Mouse (Mus musculus) liver, embryonic 15.5 days (tissue): ENCODE measurements at regions not wholly inside any gene's neighbourhood (a gene's known extent, or its start where the extent isn't known, plus 50 kb on each side); places are given as distances from the start of the nearest gene placed in this dataset.
A peak's percentile ranks its signal among the peaks of the same experiment; 100 is the strongest.

Experiments used
- ATAC-seq: fragments of 200-750 bp; cut with Nextera tagmentation; 2 replicates; pipeline ENCODE4 v1.8.0; 2017; ENCODE audit warnings: moderate number of reproducible peaks, mild to moderate bottlenecking, moderate library complexity; ENCODE audit not compliant: insufficient read depth
- H3K27ac ChIP-seq: fragments of 300-500 bp; sonication (generic); replicated peaks from 2 replicates; pipeline ENCODE4 v1.5.1; 2015; ENCODE audit warnings: mild to moderate bottlenecking, inconsistent platforms
- H3K27me3 ChIP-seq: fragments of 300-500 bp; sonication (generic); 2 replicates; pipeline ENCODE4 v1.6.1; 2015; ENCODE audit warnings: mild to moderate bottlenecking, inconsistent platforms
- H3K36me3 ChIP-seq: fragments of 300-500 bp; sonication (generic); replicated peaks from 2 replicates; pipeline ENCODE4 v1.6.1; 2015; ENCODE audit warnings: moderate library complexity, mild to moderate bottlenecking, inconsistent platforms
- H3K4me1 ChIP-seq: fragments of 300-500 bp; sonication (generic); replicated peaks from 2 replicates; pipeline ENCODE4 v1.6.1; 2015; ENCODE audit warnings: inconsistent platforms
- H3K4me2 ChIP-seq: fragments of 300-500 bp; sonication (generic); 2 replicates; pipeline ENCODE4 v1.6.1; 2015; ENCODE audit warnings: moderate library complexity, mild to moderate bottlenecking, inconsistent platforms
- H3K4me3 ChIP-seq: fragments of 300-500 bp; sonication (generic); replicated peaks from 2 replicates; pipeline ENCODE4 v1.5.1; 2015; ENCODE audit warnings: mild to moderate bottlenecking, inconsistent platforms
- H3K9ac ChIP-seq: fragments of 300-500 bp; sonication (generic); 2 replicates; pipeline ENCODE4 v1.6.1; 2015; ENCODE audit warnings: moderate library complexity, mild to moderate bottlenecking, inconsistent platforms
- H3K9me3 ChIP-seq: fragments of 300-500 bp; sonication (generic); replicated peaks from 2 replicates; pipeline ENCODE4 v1.6.1; 2016; ENCODE audit warnings: inconsistent platforms
- WGBS: fragments of 180-500 bp; shearing (Covaris S2); methylation state at CpG from one replicate; pipeline ENCODE4 v1.1.7; 2015; ENCODE audit warnings: mixed read lengths; ENCODE audit not compliant: insufficient replicate concordance; 5-methylcytosine and 5-hydroxymethylcytosine counted together

GRCm38 (mm10) chr13:63627184-63627893 lies 53.9 kb upstream of the Ptch1 start:
- no peak overlapping the region for H3K27ac ChIP-seq
- 56% methylated on average over 20 of the region's 20 CpGs for WGBS
- no peaks in the 10 kb centered on the region for H3K36me3 ChIP-seq
- no peak for ATAC-seq
- no peak overlapping the region for H3K4me2 ChIP-seq
- H3K9ac ChIP-seq: no peak overlapping the region
- H3K9me3 ChIP-seq: no peaks in the 10 kb centered on the region
- H3K4me3 ChIP-seq: no peak overlapping the region
- no peaks in the 10 kb centered on the region for H3K4me1 ChIP-seq
- no peaks in the 10 kb centered on the region for H3K27me3 ChIP-seq

GRCm38 (mm10) chr13:63627894-63628287 lies 54.5 kb upstream of the Ptch1 start:
- 81% methylated on average over 4 of the region's 4 CpGs for WGBS
- Histone ChIP-seq H3K4me3 (no peak overlapping the region), H3K9ac (no peak overlapping the region), H3K27ac (no peak overlapping the region), H3K27me3 (no peaks in the 10 kb centered on the region), H3K4me2 (no peak overlapping the region), H3K36me3 (no peaks in the 10 kb centered on the region), H3K4me1 (no peaks in the 10 kb centered on the region), H3K9me3 (no peaks in the 10 kb centered on the region)
- ATAC-seq: no peak

GRCm38 (mm10) chr13:63631771-63632347 lies 58.5 kb upstream of the Ptch1 start:
- 52% methylated on average over 5 of the region's 5 CpGs for WGBS
- Histone ChIP-seq H3K4me3 (no peak overlapping the region), H3K9me3 (no peaks in the 10 kb centered on the region), H3K27me3 (no peaks in the 10 kb centered on the region), H3K36me3 (no peaks in the 10 kb centered on the region), H3K4me2 (no peak overlapping the region), H3K4me1 (no peaks in the 10 kb centered on the region), H3K9ac (no peak overlapping the region), H3K27ac (no peak overlapping the region)
- ATAC-seq: no peak

GRCm38 (mm10) chr13:63634294-63634693 lies 60.9 kb upstream of the Ptch1 start:
- no peak overlapping the region for H3K27ac ChIP-seq
- no peaks in the 10 kb centered on the region for H3K36me3 ChIP-seq
- 66% methylated on average over 2 of the region's 2 CpGs for WGBS
- no peaks in the 10 kb centered on the region for H3K4me1 ChIP-seq
- H3K9ac ChIP-seq: no peak overlapping the region
- H3K27me3 ChIP-seq: no peaks in the 10 kb centered on the region
- no peak for ATAC-seq
- no peaks in the 10 kb centered on the region for H3K9me3 ChIP-seq
- H3K4me3 ChIP-seq: no peak overlapping the region
- no peak overlapping the region for H3K4me2 ChIP-seq

- Histone ChIP-seq H3K4me3 (no peak overlapping the region), H3K27ac (no peak overlapping the region), H3K9ac (no peak overlapping the region), H3K27me3 (no peaks in the 10 kb centered on the region), H3K36me3 (no peaks in the 10 kb centered on the region), H3K9me3 (no peaks in the 10 kb centered on the region), H3K4me2 (no peak overlapping the region), H3K4me1 (no peaks in the 10 kb centered on the region)
- WGBS: 47% methylated on average over 12 of the region's 12 CpGs
- no peak for ATAC-seq
These were observed 68.3 kb upstream of the Ptch1 start for GRCm38 (mm10) chr13:63641649-63642226.

GRCm38 (mm10) chr13:63642617-63643016 lies 69.2 kb upstream of the Ptch1 start:
- peak; percentile 42; the same call in 1 of the 2 replicates for ATAC-seq
- WGBS: 17% methylated on average over 5 of the region's 5 CpGs

GRCm38 (mm10) chr13:63643394-63643793 lies 70.0 kb upstream of the Ptch1 start:
- Histone ChIP-seq H3K4me1 (no peaks in the 10 kb centered on the region), H3K4me2 (no peak overlapping the region), H3K4me3 (no peak overlapping the region), H3K27me3 (no peaks in the 10 kb centered on the region), H3K9me3 (no peaks in the 10 kb centered on the region), H3K36me3 (no peaks in the 10 kb centered on the region), H3K27ac (no peak overlapping the region), H3K9ac (no peak overlapping the region)
- no peak for ATAC-seq
- 31% methylated on average over 2 of the region's 2 CpGs for WGBS

More at GRCm38 (mm10) chr13:63642617-63643016, 69.2 kb upstream of the Ptch1 start:
- H3K36me3 ChIP-seq: no peaks in the 10 kb centered on the region
- H3K4me2 ChIP-seq: no peak overlapping the region
- no peaks in the 10 kb centered on the region for H3K4me1 ChIP-seq
- H3K27me3 ChIP-seq: no peaks in the 10 kb centered on the region
- no peak overlapping the region for H3K9ac ChIP-seq
- no peak overlapping the region for H3K27ac ChIP-seq
- no peaks in the 10 kb centered on the region for H3K9me3 ChIP-seq
- no peak overlapping the region for H3K4me3 ChIP-seq

GRCm38 (mm10) chr13:63644308-63644707 lies 70.9 kb upstream of the Ptch1 start:
- H3K36me3 ChIP-seq: no peaks in the 10 kb centered on the region
- ATAC-seq: no peak
- WGBS: 68% methylated on average over 5 of the region's 5 CpGs

GRCm38 (mm10) chr13:63649058-63649647 lies 75.8 kb upstream of the Ptch1 start:
- ATAC-seq: no peak
- H3K27me3 ChIP-seq: no peaks in the 10 kb centered on the region
- no peak overlapping the region for H3K27ac ChIP-seq
- no peak overlapping the region for H3K9ac ChIP-seq
- H3K4me1 ChIP-seq: no peaks in the 10 kb centered on the region
- 47% methylated on average over 3 of the region's 3 CpGs for WGBS
- H3K4me2 ChIP-seq: no peak overlapping the region
- no peaks in the 10 kb centered on the region for H3K36me3 ChIP-seq
- no peaks in the 10 kb centered on the region for H3K9me3 ChIP-seq
- H3K4me3 ChIP-seq: no peak overlapping the region

More at GRCm38 (mm10) chr13:63644308-63644707, 70.9 kb upstream of the Ptch1 start:
- no peak overlapping the region for H3K27ac ChIP-seq
- H3K4me3 ChIP-seq: no peak overlapping the region
- no peak overlapping the region for H3K9ac ChIP-seq
- no peaks in the 10 kb centered on the region for H3K4me1 ChIP-seq
- no peaks in the 10 kb centered on the region for H3K27me3 ChIP-seq
- no peaks in the 10 kb centered on the region for H3K9me3 ChIP-seq
- H3K4me2 ChIP-seq: no peak overlapping the region

GRCm38 (mm10) chr13:63654514-63654913 lies 81.1 kb upstream of the Ptch1 start:
- Histone ChIP-seq H3K4me2 (no peak overlapping the region), H3K9me3 (no peaks in the 10 kb centered on the region), H3K4me1 (no peaks in the 10 kb centered on the region), H3K4me3 (no peak overlapping the region), H3K9ac (no peak overlapping the region), H3K27me3 (no peaks in the 10 kb centered on the region), H3K36me3 (no peaks in the 10 kb centered on the region), H3K27ac (no peak overlapping the region)
- 68% methylated on average over 6 of the region's 6 CpGs for WGBS
- no peak for ATAC-seq

- Histone ChIP-seq H3K27me3 (no peaks in the 10 kb centered on the region), H3K36me3 (no peaks in the 10 kb centered on the region), H3K27ac (no peak overlapping the region), H3K9ac (no peak overlapping the region), H3K4me3 (no peak overlapping the region), H3K9me3 (no peaks in the 10 kb centered on the region), H3K4me1 (no peaks in the 10 kb centered on the region), H3K4me2 (no peak overlapping the region)
- WGBS: 64% methylated on average over 8 of the region's 8 CpGs
- no peak for ATAC-seq
These were observed 83.7 kb upstream of the Ptch1 start for GRCm38 (mm10) chr13:63657115-63657514.
